Mouse (Mus musculus) neural tube, embryonic 14.5 days (tissue): Measurements from ENCODE around the gene 4930539E08Rik. TPM values are rescaled to one million over a fixed set of nuclear protein-coding genes. Genes with fewer than 3 reads are reported as not detected.

Experiments used
- ATAC-seq: fragments of 200-750 bp; cut with Nextera tagmentation; 2 replicates; pipeline ENCODE4 v1.8.0; 2017; ENCODE audit warnings: low read depth, mild to moderate bottlenecking, moderate TSS enrichment, moderate library complexity
- H3K27ac ChIP-seq: fragments of 300-500 bp; sonication (generic); 2 replicates; pipeline ENCODE4 v1.5.1; 2014; ENCODE audit warnings: low read depth, mild to moderate bottlenecking, control low read depth, low read length, moderate library complexity, mixed read lengths
- H3K27me3 ChIP-seq: fragments of 300-500 bp; sonication (generic); 2 replicates; pipeline ENCODE4 v1.6.1; 2014; ENCODE audit warnings: low read length; ENCODE audit not compliant: control insufficient read depth, insufficient read depth
- H3K36me3 ChIP-seq: fragments of 300-500 bp; sonication (generic); 2 replicates; pipeline ENCODE4 v1.6.1; 2014; ENCODE audit warnings: low read length, mixed read lengths; ENCODE audit not compliant: control insufficient read depth, insufficient read depth
- H3K4me1 ChIP-seq: fragments of 300-500 bp; sonication (generic); 2 replicates; pipeline ENCODE4 v1.6.1; 2014; ENCODE audit warnings: low read length; ENCODE audit not compliant: control insufficient read depth, insufficient read depth
- H3K4me2 ChIP-seq: fragments of 300-500 bp; sonication (generic); 2 replicates; pipeline ENCODE4 v1.6.1; 2014; ENCODE audit warnings: mild to moderate bottlenecking, low read depth, low read length, control low read depth
- H3K4me3 ChIP-seq: fragments of 300-500 bp; sonication (generic); 2 replicates; pipeline ENCODE4 v1.5.1; 2014; ENCODE audit warnings: low read depth, low read length, control low read depth, mixed read lengths
- H3K9ac ChIP-seq: fragments of 300-500 bp; sonication (generic); replicated peaks from 2 replicates; pipeline ENCODE4 v1.6.1; 2014; ENCODE audit warnings: low read depth, mild to moderate bottlenecking, control low read depth, low read length, mixed read lengths
- H3K9me3 ChIP-seq: fragments of 300-500 bp; sonication (generic); 2 replicates; pipeline ENCODE4 v1.6.1; 2016; ENCODE audit warnings: low read length; ENCODE audit not compliant: control insufficient read depth
- WGBS: fragments of 180-500 bp; shearing (Covaris S2); extraction: QIAGEN DNeasy Blood & Tissue Kit; methylation state at CpG from one replicate; pipeline ENCODE4 v1.1.7; 2014; 5-methylcytosine and 5-hydroxymethylcytosine counted together
- polyA plus RNA-seq: library from polyadenylated mRNA; unstranded; fragments of >200 nt; fragmentation: Nextera tagmentation; extraction: Ambion mirVana; gene quantifications from 2 replicates; pipeline ENCODE4 v1.2.1, GENCODE M21; 2014

4930539E08Rik gene
- polyA plus RNA-seq, 1 experiment from 2014 or later: 0.42 TPM

- Histone ChIP-seq H3K27me3 (no peaks in the 10 kb centered on the region), H3K4me3 (no peak overlapping the region), H3K4me2 (no peak overlapping the region), H3K4me1 (peaks cover 9% of the 10 kb centered on the region; the same call in 1 of the 2 replicates), H3K9ac (no peak overlapping the region), H3K9me3 (no peaks in the 10 kb centered on the region), H3K27ac (no peak overlapping the region), H3K36me3 (no peaks in the 10 kb centered on the region)
- WGBS: 96% methylated on average over 19 of the region's 19 CpGs
- no peak for ATAC-seq
These were observed 32.2 kb upstream of the 4930539E08Rik start for GRCm38 (mm10) chr17:28947011-28947939.

- no peaks in the 10 kb centered on the region for H3K27me3 ChIP-seq
- WGBS: 94% methylated on average over 7 of the region's 7 CpGs
- H3K4me1 ChIP-seq: no peaks in the 10 kb centered on the region
- H3K4me3 ChIP-seq: no peak overlapping the region
- no peaks in the 10 kb centered on the region for H3K9me3 ChIP-seq
- no peak overlapping the region for H3K27ac ChIP-seq
- H3K9ac ChIP-seq: no peak overlapping the region
- ATAC-seq: no peak
- H3K4me2 ChIP-seq: no peak overlapping the region
- no peaks in the 10 kb centered on the region for H3K36me3 ChIP-seq
These were observed 29.4 kb upstream of the 4930539E08Rik start for GRCm38 (mm10) chr17:28944481-28944880.

- no peak within 1 kb of the TSS for H3K27ac ChIP-seq
- no peaks in the 10 kb centered on the region for H3K27me3 ChIP-seq
- H3K4me2 ChIP-seq: no peak within 1 kb of the TSS
- no peaks in the 10 kb centered on the region for H3K4me1 ChIP-seq
- WGBS: 93% methylated on average over 7 of the region's 7 CpGs
- ATAC-seq: no peak
- H3K4me3 ChIP-seq: no peak within 1 kb of the TSS
- H3K9ac ChIP-seq: no peak within 1 kb of the TSS
- H3K9me3 ChIP-seq: no peaks in the 10 kb centered on the region
- H3K36me3 ChIP-seq: no peaks in the 10 kb centered on the region
These were observed 28.6 kb upstream of the 4930539E08Rik start, which contains the start of gene Pxt1 for GRCm38 (mm10) chr17:28943740-28944139. Gene Pxt1, minus strand, starts transcription at chr17:28943840.

GRCm38 (mm10) chr17:28942101-28942500 is 27.0 kb upstream of the 4930539E08Rik start:
- H3K9ac ChIP-seq: no peak overlapping the region
- H3K9me3 ChIP-seq: no peaks in the 10 kb centered on the region
- ATAC-seq: no peak
- no peak overlapping the region for H3K27ac ChIP-seq
- H3K27me3 ChIP-seq: no peaks in the 10 kb centered on the region
- no peak overlapping the region for H3K4me3 ChIP-seq
- 72% methylated on average over 10 of the region's 11 CpGs for WGBS
- H3K4me2 ChIP-seq: no peak overlapping the region
- no peaks in the 10 kb centered on the region for H3K4me1 ChIP-seq
- no peaks in the 10 kb centered on the region for H3K36me3 ChIP-seq

- no peak for ATAC-seq
- Histone ChIP-seq H3K9ac (no peak overlapping the region), H3K27me3 (no peaks in the 10 kb centered on the region), H3K4me1 (no peaks in the 10 kb centered on the region), H3K27ac (no peak overlapping the region), H3K36me3 (no peaks in the 10 kb centered on the region), H3K4me3 (no peak overlapping the region), H3K4me2 (no peak overlapping the region), H3K9me3 (no peaks in the 10 kb centered on the region)
- WGBS: 87% methylated on average over 25 of the region's 25 CpGs
These were observed 25.8 kb upstream of the 4930539E08Rik start for GRCm38 (mm10) chr17:28940776-28941555.

GRCm38 (mm10) chr17:28936622-28937345 is 21.7 kb upstream of the 4930539E08Rik start:
- H3K4me3 ChIP-seq: no peak overlapping the region
- H3K27ac ChIP-seq: no peak overlapping the region
- H3K27me3 ChIP-seq: no peaks in the 10 kb centered on the region
- no peak for ATAC-seq
- no peak overlapping the region for H3K9ac ChIP-seq
- no peak overlapping the region for H3K4me2 ChIP-seq
- no peaks in the 10 kb centered on the region for H3K9me3 ChIP-seq
- no peaks in the 10 kb centered on the region for H3K4me1 ChIP-seq
- 79% methylated on average over 10 of the region's 10 CpGs for WGBS
- no peaks in the 10 kb centered on the region for H3K36me3 ChIP-seq

- 93% methylated on average over 7 of the region's 7 CpGs for WGBS
- Histone ChIP-seq H3K9ac (no peak overlapping the region), H3K36me3 (no peaks in the 10 kb centered on the region), H3K4me3 (no peak overlapping the region), H3K27ac (no peak overlapping the region), H3K4me1 (no peaks in the 10 kb centered on the region), H3K4me2 (no peak overlapping the region), H3K27me3 (no peaks in the 10 kb centered on the region), H3K9me3 (no peaks in the 10 kb centered on the region)
- no peak for ATAC-seq
These were observed 21.0 kb upstream of the 4930539E08Rik start for GRCm38 (mm10) chr17:28936133-28936532.

- Histone ChIP-seq H3K27ac (no peak overlapping the region), H3K27me3 (no peaks in the 10 kb centered on the region), H3K9me3 (no peaks in the 10 kb centered on the region), H3K4me3 (no peak overlapping the region), H3K4me1 (no peaks in the 10 kb centered on the region), H3K36me3 (no peaks in the 10 kb centered on the region), H3K4me2 (no peak overlapping the region), H3K9ac (no peak overlapping the region)
- 75% methylated on average over 19 of the region's 19 CpGs for WGBS
- ATAC-seq: no peak
These were observed 19.2 kb upstream of the 4930539E08Rik start for GRCm38 (mm10) chr17:28934120-28934916.
